Mouse (Mus musculus) heart, embryonic 14.5 days (tissue): ENCODE measurements at regions not wholly inside any gene's neighbourhood (a gene's known extent, or its start where the extent isn't known, plus 50 kb on each side); places are given as distances from the start of the nearest gene placed in this dataset.

ENCODE experiments used
- ATAC-seq: fragments of 200-750 bp; cut with Nextera tagmentation; 2 replicates; pipeline ENCODE4 v1.8.0; 2017; ENCODE audit warnings: low read depth, moderate TSS enrichment; ENCODE audit not compliant: insufficient number of reproducible peaks, insufficient read depth, low FRiP score
- H3K27ac ChIP-seq, 2 experiments: fragments of 200-500 bp in 1 of 2; fragments of 300-500 bp in 1 of 2; sonication (generic) in 1 of 2; replicated peaks in 1 of 2; 2 replicates each; pipeline ENCODE4 v1.5.1; 2012 to 2014; ENCODE audit warnings: low read depth in 2 of 2, low read length in 2 of 2, control low read depth in 1 of 2, mild to moderate bottlenecking in 1 of 2, mixed read lengths in 1 of 2; ENCODE audit not compliant: control insufficient read depth in 1 of 2, insufficient read depth in 1 of 2
- H3K27me3 ChIP-seq: fragments of 300-500 bp; sonication (generic); 2 replicates; pipeline ENCODE4 v1.6.1; 2014; ENCODE audit warnings: mild to moderate bottlenecking, low read length, control low read depth; ENCODE audit not compliant: control insufficient read depth, insufficient read depth
- H3K36me3 ChIP-seq: fragments of 300-500 bp; sonication (generic); 2 replicates; pipeline ENCODE4 v1.6.1; 2014; ENCODE audit warnings: mild to moderate bottlenecking, control low read depth, low read length, mixed read lengths; ENCODE audit not compliant: control insufficient read depth, insufficient read depth
- H3K4me1 ChIP-seq, 2 experiments: fragments of 200-500 bp in 1 of 2; fragments of 300-500 bp in 1 of 2; sonication (generic) in 1 of 2; 2 replicates each; pipeline ENCODE4 v1.6.1; 2012 to 2014; ENCODE audit warnings: low read length in 2 of 2, control low read depth in 1 of 2, mixed read lengths in 1 of 2; ENCODE audit not compliant: control insufficient read depth in 2 of 2, insufficient read depth in 2 of 2
- H3K4me2 ChIP-seq: fragments of 300-500 bp; sonication (generic); 2 replicates; pipeline ENCODE4 v1.6.1; 2014; ENCODE audit warnings: mild to moderate bottlenecking, low read length
- H3K4me3 ChIP-seq, 2 experiments: fragments of 200-500 bp in 1 of 2; fragments of 300-500 bp in 1 of 2; sonication (generic) in 1 of 2; 2 replicates each; pipeline ENCODE4 v1.5.1; 2012 to 2014; ENCODE audit warnings: low read length in 2 of 2, mild to moderate bottlenecking in 2 of 2, control low read depth in 1 of 2, low read depth in 1 of 2, moderate library complexity in 1 of 2; ENCODE audit not compliant: control insufficient read depth in 1 of 2, insufficient read depth in 1 of 2
- H3K9ac ChIP-seq: fragments of 300-500 bp; sonication (generic); 2 replicates; pipeline ENCODE4 v1.6.1; 2014; ENCODE audit warnings: mild to moderate bottlenecking, low read length
- H3K9me3 ChIP-seq: fragments of 300-500 bp; sonication (generic); 2 replicates; pipeline ENCODE4 v1.6.1; 2016; ENCODE audit warnings: low read length, control low read depth; ENCODE audit not compliant: control insufficient read depth
- WGBS: fragments of 180-500 bp; shearing (Covaris S2); extraction: QIAGEN DNeasy Blood & Tissue Kit; methylation state at CpG from one replicate; pipeline ENCODE4 v1.1.7; 2014; 5-methylcytosine and 5-hydroxymethylcytosine counted together

DNA sequence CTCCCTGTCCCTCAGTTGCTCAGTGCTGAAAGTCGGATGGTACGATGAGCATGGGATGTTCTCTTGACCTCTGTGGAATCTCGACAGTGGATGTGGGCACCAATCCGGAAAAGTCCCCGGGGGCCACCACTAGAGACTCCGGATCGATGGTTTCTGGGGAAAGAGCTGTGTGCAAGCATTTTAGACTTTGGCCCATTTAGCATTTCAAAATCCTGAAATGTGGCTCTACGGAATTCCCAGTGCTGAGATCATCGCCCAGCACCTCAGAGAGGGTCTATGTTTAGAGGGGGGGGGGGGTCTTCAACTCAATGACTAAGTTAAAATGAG, 68.6 kb downstream of the Tomm20 start:
- Histone ChIP-seq H3K27me3 (no peaks in the 10 kb centered on the region), H3K36me3 (no peaks in the 10 kb centered on the region), H3K4me1 (peaks cover 22 to 25% of the 10 kb centered on the region in 2 experiments), H3K9me3 (no peaks in the 10 kb centered on the region), H3K9ac (no peak overlapping the region), H3K27ac (no peak overlapping the region), H3K4me3 (no peak overlapping the region), H3K4me2 (no peak overlapping the region)
- ATAC-seq, result no peak
- 77% methylated on average over 9 of the region's 9 CpGs for WGBS

DNA sequence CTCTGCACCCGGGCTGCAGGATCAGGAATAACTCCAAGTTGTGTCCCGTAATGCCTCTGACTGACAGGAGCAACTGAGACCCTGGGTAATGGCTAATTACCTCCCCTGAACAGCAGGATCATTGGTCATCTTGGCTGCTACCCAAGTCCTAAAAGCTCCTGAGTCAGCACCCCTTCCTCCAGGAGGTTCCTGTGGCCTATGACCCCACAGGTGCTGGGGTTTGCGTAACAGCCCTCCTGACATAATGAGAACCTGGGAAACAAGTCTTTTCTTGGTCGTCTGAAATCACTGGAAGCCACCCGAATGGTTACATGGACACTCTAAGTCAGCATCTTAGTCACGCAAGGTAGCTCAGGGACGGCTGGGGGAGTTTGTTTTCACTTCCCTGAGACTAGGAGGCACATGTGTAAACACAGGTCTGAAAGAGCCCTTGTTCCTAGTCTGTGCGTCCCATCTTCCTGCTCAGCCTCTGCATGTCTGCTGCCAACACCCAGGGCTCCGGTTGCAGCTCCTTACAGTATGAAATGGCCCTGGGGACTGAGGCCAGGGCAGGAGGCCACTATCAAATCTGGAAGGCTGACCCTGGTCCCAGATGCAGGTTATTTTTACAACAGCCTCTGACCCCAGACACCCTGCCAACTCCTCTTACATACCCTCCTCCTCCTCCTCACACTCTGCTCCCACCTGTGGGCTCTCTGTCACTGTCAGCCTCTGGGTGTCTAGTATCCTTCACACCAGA, 69.2 kb downstream of the Tomm20 start:
- H3K36me3 ChIP-seq, result no peaks in the 10 kb centered on the region
- no peak overlapping the region for H3K4me2 ChIP-seq
- H3K4me3 ChIP-seq, result no peak overlapping the region
- H3K4me1 ChIP-seq, result peaks cover 17 to 19% of the 10 kb centered on the region in 2 experiments
- H3K27me3 ChIP-seq, result no peaks in the 10 kb centered on the region
- H3K9ac ChIP-seq, result no peak overlapping the region
- 64% methylated on average over 9 of the region's 9 CpGs for WGBS
- no peaks in the 10 kb centered on the region for H3K9me3 ChIP-seq
- no peak for ATAC-seq
- H3K27ac ChIP-seq, result no peak overlapping the region

DNA sequence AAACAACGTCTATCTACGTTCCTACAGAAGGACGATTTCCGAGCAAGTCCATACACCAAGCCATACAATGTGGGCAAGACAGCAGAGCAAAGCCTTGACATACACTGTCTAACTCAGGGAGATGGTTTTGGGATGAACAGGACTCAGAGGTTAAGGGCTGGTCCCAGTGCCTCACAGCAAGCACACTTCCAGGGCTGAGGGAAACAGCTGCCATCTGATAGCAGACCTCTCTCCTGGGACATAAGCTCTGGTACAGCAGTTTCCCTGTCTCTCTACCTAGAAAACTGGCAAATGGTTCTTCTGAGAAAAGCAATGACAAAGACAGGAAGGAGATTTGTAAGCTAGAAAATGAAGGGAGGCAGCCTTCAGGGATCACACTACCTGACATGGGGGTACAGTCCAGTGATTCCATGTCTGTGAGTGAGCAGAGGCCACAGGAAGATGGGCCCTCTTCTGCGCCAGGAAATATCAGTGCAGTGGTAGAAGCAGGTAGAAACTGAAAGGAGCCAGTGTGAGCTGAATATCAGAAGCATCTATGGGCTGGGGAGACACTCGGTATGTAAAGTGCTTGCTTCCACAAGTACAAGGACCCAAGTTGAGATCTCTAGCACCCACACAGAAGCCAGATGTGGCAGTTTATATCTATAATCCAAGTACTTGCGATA, 70.0 kb downstream of the Tomm20 start:
- 80% methylated on average over 7 of the region's 7 CpGs for WGBS

DNA sequence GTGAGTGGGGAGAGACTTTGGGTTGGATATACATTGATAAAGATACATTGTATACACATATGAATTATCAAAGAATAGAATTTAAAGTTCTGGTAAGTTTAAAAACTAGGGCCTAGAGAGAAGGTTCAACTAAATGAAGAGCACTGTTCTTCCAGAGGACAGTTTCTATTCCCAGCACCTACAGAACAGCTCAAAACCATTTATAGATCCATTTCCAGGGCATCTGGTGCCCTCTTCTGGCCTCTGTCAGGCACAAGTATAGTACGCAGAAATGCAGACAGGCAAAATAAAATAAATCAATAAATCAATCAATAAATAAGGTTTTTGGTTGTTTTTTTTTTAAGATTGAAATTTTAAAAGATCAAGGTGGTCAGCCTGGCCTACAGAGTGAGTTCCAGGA, 70.8 kb downstream of the Tomm20 start:
- Histone ChIP-seq H3K9ac (no peak overlapping the region), H3K27me3 (no peaks in the 10 kb centered on the region), H3K36me3 (no peaks in the 10 kb centered on the region), H3K4me3 (no peak overlapping the region), H3K4me1 (peaks cover 14 to 17% of the 10 kb centered on the region in 2 experiments; a peak in 3 of 4 replicates), H3K4me2 (no peak overlapping the region), H3K9me3 (no peaks in the 10 kb centered on the region), H3K27ac (no peak overlapping the region)
- ATAC-seq, result no peak
- 98% methylated on average over 1 of the region's 1 CpGs for WGBS

More for the DNA sequence above, 70.0 kb downstream of the Tomm20 start:
- Histone ChIP-seq H3K4me2 (no peak overlapping the region), H3K9me3 (no peaks in the 10 kb centered on the region), H3K4me3 (no peak overlapping the region), H3K36me3 (no peaks in the 10 kb centered on the region), H3K4me1 (peaks cover 14 to 17% of the 10 kb centered on the region in 2 experiments; a peak in 3 of 4 replicates), H3K9ac (no peak overlapping the region), H3K27ac (no peak overlapping the region), H3K27me3 (no peaks in the 10 kb centered on the region)
- no peak for ATAC-seq

GRCm38 (mm10) chr8:126874126-126874730, 71.4 kb downstream of the Tomm20 start:
- Histone ChIP-seq H3K36me3 (no peaks in the 10 kb centered on the region), H3K4me2 (no peak overlapping the region), H3K27ac (no peak overlapping the region), H3K27me3 (no peaks in the 10 kb centered on the region), H3K4me1 (peaks cover 12 to 17% of the 10 kb centered on the region in 2 experiments; a peak in 3 of 4 replicates), H3K9me3 (no peaks in the 10 kb centered on the region), H3K9ac (no peak overlapping the region), H3K4me3 (no peak overlapping the region)
- 89% methylated on average over 6 of the region's 6 CpGs for WGBS
- no peak for ATAC-seq

DNA sequence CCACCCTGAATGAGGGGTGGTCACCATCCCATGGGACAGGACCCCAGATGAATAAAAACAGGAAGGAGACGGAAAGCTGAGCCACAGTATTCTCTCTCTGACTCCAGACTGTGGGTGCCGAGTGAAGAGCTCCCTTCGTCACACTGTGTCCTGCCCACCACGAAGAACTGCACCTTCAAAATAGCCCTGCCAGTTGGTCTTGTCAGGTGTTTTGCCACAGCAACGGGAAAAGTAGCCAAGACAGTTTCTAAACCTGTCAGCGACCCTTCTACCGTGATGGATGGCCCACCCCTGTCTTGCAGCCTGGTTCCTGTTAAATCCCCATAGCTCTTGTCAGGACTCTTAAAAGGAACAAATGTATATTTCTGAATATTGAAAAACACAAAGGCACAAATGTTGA, 72.3 kb downstream of the Tomm20 start:
- Histone ChIP-seq H3K27me3 (no peaks in the 10 kb centered on the region), H3K4me3 (no peak overlapping the region), H3K27ac (no peak overlapping the region), H3K9ac (no peak overlapping the region), H3K4me1 (peaks cover 12 to 17% of the 10 kb centered on the region in 2 experiments; a peak in 3 of 4 replicates), H3K36me3 (no peaks in the 10 kb centered on the region), H3K9me3 (no peaks in the 10 kb centered on the region), H3K4me2 (no peak overlapping the region)
- ATAC-seq, result no peak
- WGBS, result 61% methylated on average over 7 of the region's 7 CpGs

DNA sequence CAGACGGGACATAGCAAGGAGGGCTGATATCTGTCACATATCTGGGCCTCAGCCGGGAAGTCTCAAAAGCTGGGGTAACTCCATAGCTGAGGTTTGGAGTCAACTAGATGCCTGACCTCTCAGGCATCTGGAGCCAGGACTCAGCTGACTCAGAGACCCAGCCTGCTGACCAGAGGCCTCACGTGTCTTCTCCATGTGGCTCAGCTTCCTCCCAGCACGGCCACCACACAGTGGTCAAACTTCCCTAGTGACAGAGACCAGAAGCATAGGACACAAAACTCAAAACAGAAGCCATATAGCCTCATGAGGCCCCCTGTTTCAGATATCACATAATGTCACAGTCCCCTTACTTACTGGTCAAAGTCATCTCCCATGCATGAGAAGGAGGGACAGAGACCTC, 73.1 kb downstream of the Tomm20 start:
- peaks cover 12 to 17% of the 10 kb centered on the region in 2 experiments; a peak in 3 of 4 replicates for H3K4me1 ChIP-seq
- H3K27ac ChIP-seq, result no peak overlapping the region
- no peaks in the 10 kb centered on the region for H3K9me3 ChIP-seq
- H3K36me3 ChIP-seq, result no peaks in the 10 kb centered on the region
- ATAC-seq, result no peak
- H3K4me3 ChIP-seq, result no peak overlapping the region
- H3K27me3 ChIP-seq, result no peaks in the 10 kb centered on the region
- H3K4me2 ChIP-seq, result no peak overlapping the region
- 82% methylated on average over 4 of the region's 4 CpGs for WGBS
- no peak overlapping the region for H3K9ac ChIP-seq
